Mouse (Mus musculus) thymus, adult 2 months (tissue): ENCODE results near the gene Olfr155. TPM values are rescaled to one million over a fixed set of nuclear protein-coding genes. Genes with fewer than 3 reads are reported as not detected.
A peak's percentile ranks its signal among the peaks of the same experiment; 100 is the strongest.

ENCODE experiments used
- DNase-seq: peaks from one replicate; pipeline ENCODE4 v3.0.0; 2021
- H3K27ac ChIP-seq: fragments of 200-500 bp; 2 replicates; pipeline ENCODE4 v1.5.1; 2012; ENCODE audit warnings: low read length, control low read depth; ENCODE audit not compliant: control insufficient read depth, insufficient read depth
- H3K27me3 ChIP-seq: fragments of 200-500 bp; 2 replicates; pipeline ENCODE4 v1.6.1; 2012; ENCODE audit warnings: mild to moderate bottlenecking, low read length, moderate library complexity, mixed read lengths; ENCODE audit not compliant: control insufficient read depth, insufficient read depth
- H3K36me3 ChIP-seq: fragments of 200-500 bp; 2 replicates; pipeline ENCODE4 v1.6.1; 2012; ENCODE audit warnings: mild to moderate bottlenecking, low read length, moderate library complexity; ENCODE audit not compliant: control insufficient read depth, insufficient read depth
- H3K4me1 ChIP-seq: fragments of 200-500 bp; replicated peaks from 2 replicates; pipeline ENCODE4 v1.6.1; 2012; ENCODE audit warnings: low read length; ENCODE audit not compliant: control insufficient read depth, insufficient read depth
- H3K4me3 ChIP-seq: fragments of 200-500 bp; 2 replicates; pipeline ENCODE4 v1.5.1; 2012; ENCODE audit warnings: mild to moderate bottlenecking, low read length, control low read depth, moderate library complexity; ENCODE audit not compliant: control insufficient read depth, insufficient read depth
- CTCF ChIP-seq: fragments of 200-500 bp; IDR thresholded peaks from 2 replicates; pipeline ENCODE4 v1.5.1; 2012; ENCODE audit warnings: mild to moderate bottlenecking, control low read depth, low read length, moderate library complexity, borderline replicate concordance; ENCODE audit not compliant: control insufficient read depth, poor library complexity, insufficient read depth; ENCODE audit errors: extremely low read depth
- POLR2A ChIP-seq: fragments of 200-500 bp; IDR thresholded peaks from 2 replicates; pipeline ENCODE4 v1.6.1; 2012; ENCODE audit warnings: mild to moderate bottlenecking, low read length, control low read depth, moderate library complexity; ENCODE audit not compliant: control insufficient read depth, poor library complexity, insufficient read depth; ENCODE audit errors: extremely low read depth
- WGBS: fragments of 180-500 bp; shearing (Covaris S2); methylation state at CpG from one replicate; pipeline ENCODE4 v1.1.7; 2018; 5-methylcytosine and 5-hydroxymethylcytosine counted together
- polyA plus RNA-seq: library from polyadenylated mRNA; depleted of rRNA; stranded (reverse); fragments of >200 nt; gene quantifications from 2 replicates; pipeline ENCODE4 v1.2.3, GENCODE M21; 2012; rRNA removed

Olfr155 gene
- polyA plus RNA-seq, 1 experiment: not detected

GRCm38 (mm10) chr4:43879566-43879965, 28.2 kb downstream of the Olfr155 start:
- Histone ChIP-seq H3K36me3 (no peaks in the 10 kb centered on the region), H3K4me3 (no peak overlapping the region), H3K27ac (no peak overlapping the region), H3K4me1 (peaks cover 9% of the 10 kb centered on the region), H3K27me3 (no peaks in the 10 kb centered on the region)
- no peak for TF ChIP-seq CTCF
- TF ChIP-seq POLR2A: no peak
- no peak for DNase-seq
- 97% methylated on average over 6 of the region's 6 CpGs for WGBS

GRCm38 (mm10) chr4:43884196-43884595, 32.8 kb downstream of the Olfr155 start:
- Histone ChIP-seq H3K4me3 (no peak overlapping the region), H3K27me3 (no peaks in the 10 kb centered on the region), H3K27ac (no peak overlapping the region), H3K4me1 (no peaks in the 10 kb centered on the region), H3K36me3 (no peaks in the 10 kb centered on the region)
- DNase-seq: no peak
- 90% methylated on average over 4 of the region's 4 CpGs for WGBS
- TF ChIP-seq POLR2A: no peak
- no peak for TF ChIP-seq CTCF

- 92% methylated on average over 3 of the region's 3 CpGs for WGBS
- no peaks in the 10 kb centered on the region for H3K27me3 ChIP-seq
- H3K27ac ChIP-seq: no peak overlapping the region
- no peaks in the 10 kb centered on the region for H3K4me1 ChIP-seq
- H3K4me3 ChIP-seq: no peak overlapping the region
- no peaks in the 10 kb centered on the region for H3K36me3 ChIP-seq
- no peak for DNase-seq
- TF ChIP-seq POLR2A: no peak
- no peak for TF ChIP-seq CTCF
Measured at GRCm38 (mm10) chr4:43891247-43891646, 39.9 kb downstream of the Olfr155 start.

GRCm38 (mm10) chr4:43897209-43897608, 45.8 kb downstream of the Olfr155 start:
- no peaks in the 10 kb centered on the region for H3K36me3 ChIP-seq
- no peaks in the 10 kb centered on the region; the same call in 1 of the 2 replicates for H3K4me1 ChIP-seq
- TF ChIP-seq CTCF (no peak), POLR2A (no peak)
- H3K27ac ChIP-seq: no peak overlapping the region
- H3K27me3 ChIP-seq: no peaks in the 10 kb centered on the region
- DNase-seq: no peak
- H3K4me3 ChIP-seq: no peak overlapping the region

- peaks cover 7% of the 10 kb centered on the region for H3K4me1 ChIP-seq
- no peak for TF ChIP-seq CTCF
- TF ChIP-seq POLR2A: no peak
- no peaks in the 10 kb centered on the region for H3K27me3 ChIP-seq
- 67% methylated on average over 8 of the region's 8 CpGs for WGBS
- H3K36me3 ChIP-seq: no peaks in the 10 kb centered on the region
- no peak for DNase-seq
- no peak overlapping the region for H3K27ac ChIP-seq
- no peak overlapping the region for H3K4me3 ChIP-seq
Measured at GRCm38 (mm10) chr4:43899197-43899596, 47.8 kb downstream of the Olfr155 start.

GRCm38 (mm10) chr4:43903690-43904089, 52.3 kb downstream of the Olfr155 start:
- WGBS: 4% methylated on average over 7 of the region's 7 CpGs
- no peak for TF ChIP-seq CTCF
- TF ChIP-seq POLR2A: no peak
- H3K27ac ChIP-seq: peak overlapping the region; percentile 78

GRCm38 (mm10) chr4:43906443-43906842, 55.1 kb downstream of the Olfr155 start:
- DNase-seq: peak; percentile 70
- 17% methylated on average over 6 of the region's 6 CpGs for WGBS
- H3K27ac ChIP-seq: no peak overlapping the region
- H3K27me3 ChIP-seq: no peaks in the 10 kb centered on the region
- no peaks in the 10 kb centered on the region for H3K36me3 ChIP-seq
- H3K4me3 ChIP-seq: no peak overlapping the region
- TF ChIP-seq CTCF: no peak
- H3K4me1 ChIP-seq: peaks cover 12% of the 10 kb centered on the region

More at GRCm38 (mm10) chr4:43903690-43904089, 52.3 kb downstream of the Olfr155 start:
- H3K36me3 ChIP-seq: no peaks in the 10 kb centered on the region
- peak; percentile 34 for DNase-seq
- H3K4me1 ChIP-seq: peaks cover 12% of the 10 kb centered on the region
- H3K27me3 ChIP-seq: no peaks in the 10 kb centered on the region
- no peak overlapping the region for H3K4me3 ChIP-seq

Other genes with a start within 250 kb of the Olfr155 start
- 5.2 and 6.3 TPM in 2 replicates for gene Npr2, start 219.6 kb upstream of the Olfr155 start, polyA plus RNA-seq
- 1.00 and 1.0 TPM in 2 replicates for gene Spag8, start 198.0 kb upstream of the Olfr155 start, polyA plus RNA-seq
- 28.8 and 41.5 TPM in 2 replicates for gene Hint2, start 195.1 kb upstream of the Olfr155 start, polyA plus RNA-seq
- 9.0 and 10.0 TPM in 2 replicates for gene Tmem8b, start 182.6 kb upstream of the Olfr155 start, polyA plus RNA-seq
- 0.03 TPM in 1 of 2 replicates, not detected in the other for gene Fam221b, start 182.4 kb upstream of the Olfr155 start, polyA plus RNA-seq
- gene Olfr70, start 150.8 kb upstream of the Olfr155 start, polyA plus RNA-seq: not detected in 2 replicates
- gene Olfr71, start 141.3 kb upstream of the Olfr155 start, polyA plus RNA-seq: not detected in 2 replicates
- gene Hrct1, start 124.4 kb upstream of the Olfr155 start, polyA plus RNA-seq: 1.2 and 1.8 TPM in 2 replicates
- gene Spaar, start 121.5 kb upstream of the Olfr155 start, polyA plus RNA-seq: 0.64 and 0.96 TPM in 2 replicates
- not detected in 2 replicates for gene Olfr159, start 80.6 kb upstream of the Olfr155 start, polyA plus RNA-seq
- not detected in 2 replicates for gene Olfr156, start 27.7 kb upstream of the Olfr155 start, polyA plus RNA-seq
- 0.01 and 0.11 TPM in 2 replicates for gene Olfr157, start 11.4 kb upstream of the Olfr155 start, polyA plus RNA-seq
- gene Reck, start 24.0 kb downstream of the Olfr155 start, polyA plus RNA-seq: 2.8 and 3.3 TPM in 2 replicates
- 20.6 and 23.4 TPM in 2 replicates for gene Glipr2, start 105.8 kb downstream of the Olfr155 start, polyA plus RNA-seq
- 0.11 and 0.32 TPM in 2 replicates for gene Ccin, start 131.9 kb downstream of the Olfr155 start, polyA plus RNA-seq
- gene Clta, start 152.9 kb downstream of the Olfr155 start, polyA plus RNA-seq: 184 and 193 TPM in 2 replicates
- 28.0 and 32.0 TPM in 2 replicates for gene Gne, start 232.6 kb downstream of the Olfr155 start, polyA plus RNA-seq